Mouse (Mus musculus) brain, embryonic 14.5 days (tissue): ENCODE results near the gene Lepr. TPM values are rescaled to one million over a fixed set of nuclear protein-coding genes. Genes with fewer than 3 reads are reported as not detected.
"Not testable (repeated sequence)": the region's sequence is repeated elsewhere in the genome, so short reads cannot be mapped to it uniquely, and the experiment has no call there.

Experiments
- DNase-seq: peaks from one replicate; pipeline ENCODE4 v3.0.0-alpha.2; 2011; ENCODE audit warnings: low read depth
- CTCF ChIP-seq: fragments of 200-500 bp; IDR thresholded peaks from 2 replicates; pipeline ENCODE4 v1.5.1; 2012; ENCODE audit warnings: inconsistent platforms, mild to moderate bottlenecking, moderate library complexity, borderline replicate concordance; ENCODE audit not compliant: insufficient read depth, insufficient read length; ENCODE audit errors: extremely low read depth
- POLR2A ChIP-seq: fragments of 200-500 bp; IDR thresholded peaks from 2 replicates; pipeline ENCODE4 v1.6.1; 2012; ENCODE audit warnings: mild to moderate bottlenecking, inconsistent platforms, borderline replicate concordance; ENCODE audit not compliant: poor library complexity, insufficient read depth, insufficient read length, severe bottlenecking; ENCODE audit errors: extremely low read depth
- polyA plus RNA-seq: library from polyadenylated mRNA; depleted of rRNA; stranded (reverse); fragments of >200 nt; gene quantifications from 2 replicates; pipeline ENCODE4 v1.2.3, GENCODE M21; 2012; rRNA removed

Gene Lepr
- polyA plus RNA-seq, 1 experiment = 3.5 TPM

GRCm38 (mm10) chr4:101718991-101719580, 1.9 kb downstream of the Lepr start:
- TF ChIP-seq POLR2A = no peak
- TF ChIP-seq CTCF = 0 out of 2 replicates have a peak, but pooled peaks have one; percentile 2
- DNase-seq = peak; percentile 71

- no peak for DNase-seq
- TF ChIP-seq POLR2A (no peak), CTCF (no peak)
Measured at GRCm38 (mm10) chr4:101721705-101722104, 4.5 kb downstream of the Lepr start.

GRCm38 (mm10) chr4:101741973-101742372, 24.8 kb downstream of the Lepr start:
- no peak for DNase-seq
- TF ChIP-seq POLR2A = no peak
- TF ChIP-seq CTCF = no peak

- no peak for TF ChIP-seq CTCF
- no peak for TF ChIP-seq POLR2A
- DNase-seq = no peak
Measured at GRCm38 (mm10) chr4:101745534-101745933, 28.3 kb downstream of the Lepr start.

- DNase-seq = peak; percentile 2
- no peak for TF ChIP-seq POLR2A
- no peak for TF ChIP-seq CTCF
Measured at GRCm38 (mm10) chr4:101760490-101760889, 43.3 kb downstream of the Lepr start.

GRCm38 (mm10) chr4:101843923-101844322, 126.7 kb downstream of the Lepr start, which contains the start of gene B020004J07Rik:
TSS of gene B020004J07Rik (minus strand) at chr4:101844023.
- not testable (repeated sequence) for DNase-seq

GRCm38 (mm10) chr4:101850908-101851307, 133.7 kb downstream of the Lepr start:
- no peak for DNase-seq
- TF ChIP-seq POLR2A = no peak
- no peak; the same call in 1 of the 2 replicates for TF ChIP-seq CTCF

GRCm38 (mm10) chr4:101860873-101861272, 143.7 kb downstream of the Lepr start:
- peak; percentile 47 for DNase-seq

GRCm38 (mm10) chr4:101862289-101862688, 145.1 kb downstream of the Lepr start:
- TF ChIP-seq CTCF (no peak), POLR2A (no peak)
- no peak for DNase-seq

More at GRCm38 (mm10) chr4:101860873-101861272, 143.7 kb downstream of the Lepr start:
- no peak for TF ChIP-seq POLR2A
- peak; percentile 21; the same call in 1 of the 2 replicates for TF ChIP-seq CTCF

Other genes with a start within 250 kb of the Lepr start
- gene Dnajc6, start 220.8 kb upstream of the Lepr start, polyA plus RNA-seq = 37.1 and 56.5 TPM in 2 replicates
- gene Leprot, start 69.7 kb upstream of the Lepr start, polyA plus RNA-seq = 83.5 and 100.0 TPM in 2 replicates
- not detected in 2 replicates for gene B020004J07Rik, start 126.6 kb downstream of the Lepr start, polyA plus RNA-seq
- gene C130073F10Rik, start 176.4 kb downstream of the Lepr start, polyA plus RNA-seq = not detected in 2 replicates
- gene Gm12800, start 191.7 kb downstream of the Lepr start, polyA plus RNA-seq = not detected in 2 replicates
- gene Gm12794, start 223.0 kb downstream of the Lepr start, polyA plus RNA-seq = not detected in 2 replicates